Mouse (Mus musculus) embryonic fibroblast, embryonic 13.5 days (primary cell): ENCODE data around the gene Mmab.

Experiments used
- CTCF ChIP-seq: IDR thresholded peaks from 2 replicates; pipeline ENCODE4 v1.5.1; 2011; ENCODE audit warnings: mild to moderate bottlenecking, control low read depth, low read length, moderate library complexity, borderline replicate concordance; ENCODE audit not compliant: insufficient read depth
- POLR2A ChIP-seq: IDR thresholded peaks from 2 replicates; pipeline ENCODE4 v1.6.1; 2011; ENCODE audit warnings: low read depth, mild to moderate bottlenecking, control low read depth, low read length, moderate library complexity

DNA sequence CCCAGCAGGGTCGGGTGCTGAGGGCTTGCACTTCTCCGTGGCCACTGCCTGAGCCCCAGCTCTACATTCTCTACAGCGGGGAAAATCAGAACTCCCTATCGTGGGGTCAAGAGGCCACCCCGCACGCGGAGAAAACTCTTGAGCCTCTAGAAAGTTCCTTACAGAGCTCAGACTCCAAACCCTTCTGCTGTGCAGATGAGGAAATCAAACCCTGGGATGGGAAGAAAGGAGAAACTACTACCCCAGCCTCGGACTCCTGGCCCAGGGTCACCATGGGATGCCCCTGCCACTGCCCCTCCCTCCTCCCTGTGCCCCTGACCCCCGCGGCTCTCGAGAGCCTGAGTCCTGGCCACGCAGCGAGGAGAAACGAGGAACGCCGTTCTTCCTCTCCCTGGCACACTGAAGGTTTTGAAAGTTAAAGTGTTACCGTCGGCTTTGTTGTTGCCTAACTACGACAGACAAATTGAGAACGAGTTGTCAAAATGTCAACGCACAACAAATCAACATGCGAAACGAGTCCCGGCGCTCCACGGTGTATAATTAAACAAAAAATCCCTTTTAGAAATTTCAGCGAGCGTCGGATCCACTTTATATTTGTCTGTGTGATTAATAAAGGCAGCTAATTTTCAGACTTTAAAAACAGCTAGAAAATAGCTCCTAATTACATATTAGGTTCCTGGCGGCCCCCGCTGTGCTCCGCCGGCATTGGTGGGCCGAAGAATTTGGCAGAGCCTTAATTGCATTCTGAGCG is 31.1 kb upstream of the Mmab start:
- no peak for TF ChIP-seq POLR2A
- TF ChIP-seq CTCF, result no peak
